Mouse (Mus musculus) G1E (cell line): Measurements from ENCODE around the gene 4930451I11Rik.

ENCODE experiments used
- CTCF ChIP-seq: IDR thresholded peaks from 2 replicates; pipeline ENCODE4 v1.5.1; 2012; ENCODE audit warnings: low read depth, low read length, inconsistent platforms, mixed read lengths
- GATA1 ChIP-seq: IDR thresholded peaks from 2 replicates; pipeline ENCODE4 v1.6.1; 2012; ENCODE audit warnings: borderline replicate concordance, low read length, inconsistent platforms, mixed read lengths
- TAL1 ChIP-seq: conservative IDR thresholded peaks from 2 replicates; pipeline ENCODE4 v1.6.1; 2012; ENCODE audit warnings: low read depth, low read length, inconsistent platforms, mixed read lengths

DNA sequence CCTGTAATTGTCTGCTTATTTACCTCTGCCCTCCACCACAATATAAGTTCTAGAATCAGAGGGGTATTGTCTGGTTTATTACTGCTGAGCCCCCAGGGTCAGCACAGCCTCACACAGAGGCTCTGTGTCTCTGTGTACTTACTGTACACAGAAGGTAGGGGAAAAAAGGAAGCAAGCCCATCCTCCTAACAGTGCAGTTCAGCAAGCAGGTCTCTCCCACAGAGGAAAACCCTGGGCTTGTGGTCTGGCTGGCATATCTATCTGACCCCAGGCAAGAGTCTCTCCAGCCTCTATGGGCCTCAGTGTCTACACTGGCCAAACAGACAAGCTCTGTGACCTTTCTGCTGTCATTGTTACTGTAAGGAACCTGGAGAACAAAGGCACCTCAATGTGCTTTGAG lies 27.7 kb downstream of the 4930451I11Rik start:
- TF ChIP-seq CTCF (no peak), TAL1 (no peak), GATA1 (no peak)
